Mouse (Mus musculus) kidney, adult 11 months (tissue): ENCODE results near the gene Gm7137.
"Not testable (repeated sequence)": the region's sequence is repeated elsewhere in the genome, so short reads cannot be mapped to it uniquely, and the experiment has no call there.

ENCODE experiments used
- DNase-seq: peaks from one replicate; pipeline ENCODE4 v3.0.0; 2022

The Gm7137 gene

DNA sequence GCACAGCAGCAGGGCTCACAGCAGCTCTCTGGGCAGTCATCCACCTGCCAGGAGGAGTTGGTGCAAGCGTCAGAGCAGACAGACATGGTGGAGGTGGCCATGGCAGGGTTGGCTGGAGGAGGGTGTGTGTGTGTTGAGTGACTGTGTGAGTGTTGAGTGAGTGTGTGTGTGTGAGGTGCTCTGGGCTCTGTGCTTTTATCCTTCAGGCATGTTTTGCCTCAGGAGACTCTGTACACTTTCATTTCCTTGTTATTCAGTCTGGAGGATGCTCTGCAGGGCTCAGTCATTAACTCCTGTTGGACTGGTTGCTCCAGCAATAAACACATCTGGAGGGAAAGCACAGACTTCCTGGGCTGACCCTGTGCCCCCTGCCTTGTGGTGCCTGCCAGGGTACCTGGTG is 36.7 kb downstream of the Gm7137 start, which contains the start of gene Gm9736:
Gm9736 (minus strand) TSS at position 101 of the 400 bp plus-strand sequence.
- DNase-seq: not testable (repeated sequence)

GRCm38 (mm10) chr10:77750686-77751085 is 37.3 kb downstream of the Gm7137 start:
- not testable (repeated sequence) for DNase-seq

GRCm38 (mm10) chr10:77741924-77742688 is 45.9 kb downstream of the Gm7137 start, which contains the start of gene Gm18596:
Gm18596 (minus strand) TSS chr10:77742638.
- DNase-seq: not testable (repeated sequence)

DNA sequence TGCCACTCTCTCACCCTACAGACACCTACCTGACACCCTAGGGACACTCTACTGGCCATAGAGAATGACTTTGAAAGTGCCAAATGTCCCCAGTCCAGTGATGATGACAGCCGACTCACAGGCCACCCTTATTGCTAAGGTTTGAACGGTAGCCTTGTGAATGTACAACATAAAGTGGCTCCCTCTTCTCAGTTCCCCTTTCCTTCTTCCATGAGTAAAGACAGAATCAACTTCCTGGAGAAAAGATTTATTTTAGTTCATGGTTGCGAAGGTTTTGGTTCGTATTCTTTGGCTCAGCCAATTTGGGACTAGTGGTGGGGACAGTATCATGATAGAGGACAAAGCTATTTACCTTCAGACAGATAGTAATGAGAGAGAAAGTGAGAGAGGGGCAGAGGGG is 49.1 kb downstream of the Gm7137 start:
- DNase-seq: no peak
